Mouse (Mus musculus) thymus, postnatal 14 days (tissue): ENCODE data around the gene Sdhaf2.
"Not testable (repeated sequence)": the region's sequence is repeated elsewhere in the genome, so short reads cannot be mapped to it uniquely, and the experiment has no call there.

Experiments used
- DNase-seq: peaks from one replicate; pipeline ENCODE4 v3.0.0; 2021

Gene Sdhaf2

GRCm38 (mm10) chr19:10525910-10526309 is at the start of gene Sdhaf2:
Gene Sdhaf2, minus strand, starts transcription at chr19:10526142.
- no peak for DNase-seq

- no peak for DNase-seq
Observed at GRCm38 (mm10) chr19:10569627-10570026, 43.7 kb upstream of the Sdhaf2 start.

GRCm38 (mm10) chr19:10565217-10565616 is 39.3 kb upstream of the Sdhaf2 start:
- no peak for DNase-seq

- DNase-seq, result no peak
Observed at GRCm38 (mm10) chr19:10564278-10564677, 38.3 kb upstream of the Sdhaf2 start.

- DNase-seq, result no peak
Observed at GRCm38 (mm10) chr19:10562351-10562750, 36.4 kb upstream of the Sdhaf2 start.

- DNase-seq, result no peak
Observed at GRCm38 (mm10) chr19:10561558-10562314, 35.8 kb upstream of the Sdhaf2 start.

GRCm38 (mm10) chr19:10560108-10560507 is 34.2 kb upstream of the Sdhaf2 start:
- DNase-seq, result no peak

- DNase-seq, result not testable (repeated sequence)
Observed at GRCm38 (mm10) chr19:10557837-10558375, 32.0 kb upstream of the Sdhaf2 start.

GRCm38 (mm10) chr19:10557430-10557829 is 31.5 kb upstream of the Sdhaf2 start:
- DNase-seq, result no peak

- DNase-seq, result no peak
Observed at GRCm38 (mm10) chr19:10557001-10557400, 31.1 kb upstream of the Sdhaf2 start.

GRCm38 (mm10) chr19:10555624-10556510 is 29.9 kb upstream of the Sdhaf2 start, which contains the start of gene Tmem216:
Gene Tmem216, minus strand, starts transcription at chr19:10556238.
- peak; percentile 92 for DNase-seq

- no peak for DNase-seq
Observed at GRCm38 (mm10) chr19:10539454-10539853, 13.5 kb upstream of the Sdhaf2 start.

GRCm38 (mm10) chr19:10530082-10530481 is 4.1 kb upstream of the Sdhaf2 start:
- DNase-seq, result peak; percentile 17

- peak; percentile 93 for DNase-seq
Observed at GRCm38 (mm10) chr19:10525106-10525901, 638 bp downstream of the Sdhaf2 start, which contains the start of gene Cpsf7. Gene Cpsf7, plus strand, starts transcription at chr19:10525266.

- DNase-seq, result no peak
Observed at GRCm38 (mm10) chr19:10524784-10525105, 1.2 kb downstream of the Sdhaf2 start.

GRCm38 (mm10) chr19:10523483-10524080 is 2.4 kb downstream of the Sdhaf2 start:
- DNase-seq, result no peak

- no peak for DNase-seq
Observed at GRCm38 (mm10) chr19:10521926-10522325, 4.0 kb downstream of the Sdhaf2 start.

- peak; percentile 15 for DNase-seq
Observed at GRCm38 (mm10) chr19:10520355-10520754, 5.6 kb downstream of the Sdhaf2 start.

GRCm38 (mm10) chr19:10510759-10511330 is 15.1 kb downstream of the Sdhaf2 start:
- no peak for DNase-seq

GRCm38 (mm10) chr19:10502571-10502970 is 23.4 kb downstream of the Sdhaf2 start:
- peak; percentile 58 for DNase-seq

- no peak for DNase-seq
Observed at GRCm38 (mm10) chr19:10500581-10500980, 25.4 kb downstream of the Sdhaf2 start.
